Mouse (Mus musculus) small intestine, adult 2 months (tissue): ENCODE measurements around the gene Clstn1. TPM values are rescaled to one million over a fixed set of nuclear protein-coding genes. Genes with fewer than 3 reads are reported as not detected.
A peak's percentile ranks its signal among the peaks of the same experiment; 100 is the strongest.

Source experiments
- H3K27ac ChIP-seq: fragments of 200-500 bp; 2 replicates; pipeline ENCODE4 v1.5.1; 2012; ENCODE audit warnings: low read depth, low read length, control low read depth, inconsistent platforms; ENCODE audit not compliant: insufficient read depth
- H3K27me3 ChIP-seq: fragments of 200-500 bp; 2 replicates; pipeline ENCODE4 v1.6.1; 2012; ENCODE audit warnings: mild to moderate bottlenecking, moderate library complexity, low read length, inconsistent platforms; ENCODE audit not compliant: control insufficient read depth, insufficient read depth
- H3K36me3 ChIP-seq: fragments of 200-500 bp; 2 replicates; pipeline ENCODE4 v1.6.1; 2012; ENCODE audit warnings: mild to moderate bottlenecking, low read length, control low read depth, inconsistent platforms; ENCODE audit not compliant: control insufficient read depth, insufficient read depth
- H3K4me1 ChIP-seq: fragments of 200-500 bp; 2 replicates; pipeline ENCODE4 v1.6.1; 2012; ENCODE audit warnings: low read length, inconsistent platforms, mixed read lengths; ENCODE audit not compliant: control insufficient read depth, insufficient read depth, insufficient read length
- H3K4me3 ChIP-seq: fragments of 200-500 bp; 2 replicates; pipeline ENCODE4 v1.5.1; 2012; ENCODE audit warnings: low read depth, mild to moderate bottlenecking, control low read depth, inconsistent platforms, low read length, moderate library complexity
- CTCF ChIP-seq: fragments of 200-500 bp; IDR thresholded peaks from 2 replicates; pipeline ENCODE4 v1.5.1; 2012; ENCODE audit warnings: low read depth, mild to moderate bottlenecking, control low read depth, inconsistent platforms, low read length, moderate library complexity, mixed read lengths; ENCODE audit not compliant: insufficient replicate concordance, insufficient read length; ENCODE audit errors: extremely low read depth
- POLR2A ChIP-seq: fragments of 200-500 bp; IDR thresholded peaks from 2 replicates; pipeline ENCODE4 v1.6.1; 2012; ENCODE audit warnings: low read depth, mild to moderate bottlenecking, control low read depth, inconsistent platforms, low read length, moderate library complexity
- WGBS: fragments of 180-500 bp; shearing (Covaris S2); methylation state at CpG from one replicate; pipeline ENCODE4 v1.1.7; 2018; 5-methylcytosine and 5-hydroxymethylcytosine counted together
- polyA plus RNA-seq: library from polyadenylated mRNA; depleted of rRNA; stranded (reverse); fragments of >200 nt; gene quantifications from 2 replicates; pipeline ENCODE4 v1.2.3, GENCODE M21; 2012

Gene Clstn1
- polyA plus RNA-seq, 1 experiment, result 76.4 TPM

DNA sequence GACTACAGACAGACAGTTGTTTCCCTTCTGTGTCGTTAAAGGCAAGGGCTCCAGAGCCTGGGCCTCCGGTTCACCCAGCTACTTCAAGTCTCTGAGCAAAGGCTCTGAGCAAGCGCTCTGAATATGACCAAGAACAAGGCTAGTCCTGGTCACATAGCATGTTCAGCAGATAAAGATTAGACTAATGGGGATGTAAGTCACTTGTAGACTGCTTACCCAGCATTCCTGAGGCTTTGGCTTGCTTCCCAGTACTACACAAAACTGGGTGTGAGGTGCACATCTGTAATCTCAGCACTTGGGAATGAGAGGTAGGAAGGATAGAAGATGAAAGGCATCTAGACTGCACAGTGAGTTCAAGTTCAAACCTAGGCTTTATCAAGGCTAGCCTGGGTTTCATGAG is 27.9 kb upstream of the Clstn1 start:
- Histone ChIP-seq H3K4me1 (peaks cover 10% of the 10 kb centered on the region), H3K36me3 (no peaks in the 10 kb centered on the region), H3K4me3 (no peak overlapping the region), H3K27ac (no peak overlapping the region), H3K27me3 (no peaks in the 10 kb centered on the region)
- TF ChIP-seq POLR2A (no peak), CTCF (no peak)
- WGBS, result 31% methylated on average over 3 of the region's 3 CpGs

- Histone ChIP-seq H3K4me1 (peaks cover 24% of the 10 kb centered on the region), H3K27me3 (no peaks in the 10 kb centered on the region), H3K4me3 (no peak overlapping the region), H3K36me3 (no peaks in the 10 kb centered on the region), H3K27ac (no peak overlapping the region)
- TF ChIP-seq POLR2A, result no peak
- no peak for TF ChIP-seq CTCF
- 89% methylated on average over 4 of the region's 4 CpGs for WGBS
Measured at GRCm38 (mm10) chr4:149561392-149561791, 24.9 kb upstream of the Clstn1 start.

GRCm38 (mm10) chr4:149561986-149562904 is 24.0 kb upstream of the Clstn1 start:
- H3K4me3 ChIP-seq, result peak overlapping the region; percentile 7; the same call in 1 of the 2 replicates
- no peak overlapping the region for H3K27ac ChIP-seq
- H3K27me3 ChIP-seq, result no peaks in the 10 kb centered on the region
- no peaks in the 10 kb centered on the region for H3K36me3 ChIP-seq
- TF ChIP-seq POLR2A (no peak), CTCF (no peak)
- 69% methylated on average over 21 of the region's 21 CpGs for WGBS
- peaks cover 28% of the 10 kb centered on the region for H3K4me1 ChIP-seq

- H3K27me3 ChIP-seq, result no peaks in the 10 kb centered on the region
- H3K27ac ChIP-seq, result no peak overlapping the region
- H3K4me1 ChIP-seq, result peaks cover 30% of the 10 kb centered on the region
- TF ChIP-seq CTCF (no peak), POLR2A (no peak)
- peak overlapping the region; percentile 7; the same call in 1 of the 2 replicates for H3K4me3 ChIP-seq
- 61% methylated on average over 7 of the region's 7 CpGs for WGBS
- H3K36me3 ChIP-seq, result no peaks in the 10 kb centered on the region
Measured at GRCm38 (mm10) chr4:149562905-149563347, 23.3 kb upstream of the Clstn1 start.

GRCm38 (mm10) chr4:149563941-149564361 is 22.3 kb upstream of the Clstn1 start:
- Histone ChIP-seq H3K36me3 (no peaks in the 10 kb centered on the region), H3K27ac (no peak overlapping the region), H3K4me3 (no peak overlapping the region), H3K27me3 (no peaks in the 10 kb centered on the region), H3K4me1 (peaks cover 35% of the 10 kb centered on the region)
- 63% methylated on average over 10 of the region's 10 CpGs for WGBS
- TF ChIP-seq CTCF (no peak), POLR2A (no peak)

- TF ChIP-seq CTCF (peak; percentile 17; the same call in 1 of the 2 replicates), POLR2A (no peak)
- no peaks in the 10 kb centered on the region for H3K36me3 ChIP-seq
- H3K27ac ChIP-seq, result no peak overlapping the region
- H3K27me3 ChIP-seq, result no peaks in the 10 kb centered on the region
- H3K4me1 ChIP-seq, result peaks cover 41% of the 10 kb centered on the region
- 56% methylated on average over 20 of the region's 20 CpGs for WGBS
- H3K4me3 ChIP-seq, result no peak overlapping the region
Measured at GRCm38 (mm10) chr4:149564452-149565407, 21.5 kb upstream of the Clstn1 start.

GRCm38 (mm10) chr4:149567432-149568026 is 18.7 kb upstream of the Clstn1 start:
- H3K4me3 ChIP-seq, result no peak overlapping the region
- TF ChIP-seq POLR2A, result no peak
- TF ChIP-seq CTCF, result no peak
- H3K36me3 ChIP-seq, result no peaks in the 10 kb centered on the region
- H3K4me1 ChIP-seq, result peaks cover 62% of the 10 kb centered on the region
- H3K27ac ChIP-seq, result peak overlapping the region; percentile 70
- no peaks in the 10 kb centered on the region for H3K27me3 ChIP-seq
- WGBS, result 16% methylated on average over 8 of the region's 8 CpGs
